Mouse (Mus musculus): Measurements from ENCODE around the gene Ankdd1b.
A peak's percentile ranks its signal among the peaks of the same experiment; 100 is the strongest.

The Ankdd1b gene

GRCm38 (mm10) chr13:96470957-96471356, at the start of gene Ankdd1b:
Gene Ankdd1b (minus strand): TSS chr13:96471198.
- DNase-seq (ENCODE audit: low spot score), result no peak

- no peak for DNase-seq (ENCODE audit: low spot score)
These were observed 46.3 kb upstream of the Ankdd1b start for GRCm38 (mm10) chr13:96517335-96517734.

GRCm38 (mm10) chr13:96516249-96516648, 45.3 kb upstream of the Ankdd1b start:
- DNase-seq (ENCODE audit: low spot score), result no peak

GRCm38 (mm10) chr13:96514154-96514942, 43.4 kb upstream of the Ankdd1b start:
- DNase-seq (ENCODE audit: low spot score), result no peak

DNA sequence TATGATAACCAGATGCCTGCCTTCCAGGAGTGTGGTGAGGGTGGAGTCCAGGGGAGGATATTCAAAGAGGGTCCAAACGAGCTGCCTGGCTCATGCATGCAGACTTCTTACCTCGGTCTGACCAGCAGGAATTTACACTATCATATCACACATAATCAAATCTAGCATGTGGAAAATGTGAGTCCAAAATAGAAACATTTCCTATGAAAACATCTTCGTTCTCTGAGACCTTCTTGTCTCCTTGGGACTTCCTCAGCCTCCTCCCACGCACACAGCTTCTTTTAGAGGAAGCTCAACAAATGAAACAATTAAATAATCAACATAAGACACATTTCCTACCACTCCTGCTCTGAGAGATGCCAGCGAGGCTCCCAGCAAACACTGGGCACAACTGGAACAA, 40.9 kb upstream of the Ankdd1b start:
- no peak for DNase-seq (ENCODE audit: low spot score)

- no peak for DNase-seq (ENCODE audit: low spot score)
These were observed 40.3 kb upstream of the Ankdd1b start for GRCm38 (mm10) chr13:96511262-96511661.

GRCm38 (mm10) chr13:96510635-96511034, 39.6 kb upstream of the Ankdd1b start:
- no peak for DNase-seq (ENCODE audit: low spot score)

- no peak for DNase-seq (ENCODE audit: low spot score)
These were observed 36.5 kb upstream of the Ankdd1b start for GRCm38 (mm10) chr13:96507541-96507940.

DNA sequence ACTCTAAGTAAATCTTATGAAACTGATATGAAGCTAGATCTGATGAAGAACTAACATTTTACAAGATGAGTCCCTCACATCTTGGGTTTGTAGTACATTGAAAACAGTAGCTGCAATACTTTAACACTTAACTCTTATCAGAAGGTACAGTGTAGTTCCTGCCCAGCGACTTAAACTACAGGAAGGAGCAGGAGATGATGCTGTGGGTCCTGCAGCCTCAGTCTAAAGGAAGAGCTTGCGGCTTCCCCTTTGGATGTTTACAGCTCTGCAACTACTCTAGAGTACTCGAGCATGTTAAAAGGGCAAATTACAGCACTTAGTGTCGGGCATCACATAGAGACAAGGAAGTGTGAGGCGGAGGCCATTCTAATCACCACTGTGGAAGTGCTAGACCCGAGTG, 35.3 kb upstream of the Ankdd1b start:
- no peak for DNase-seq (ENCODE audit: low spot score)

- no peak for DNase-seq (ENCODE audit: low spot score)
These were observed 34.7 kb upstream of the Ankdd1b start for GRCm38 (mm10) chr13:96505661-96506060.

DNA sequence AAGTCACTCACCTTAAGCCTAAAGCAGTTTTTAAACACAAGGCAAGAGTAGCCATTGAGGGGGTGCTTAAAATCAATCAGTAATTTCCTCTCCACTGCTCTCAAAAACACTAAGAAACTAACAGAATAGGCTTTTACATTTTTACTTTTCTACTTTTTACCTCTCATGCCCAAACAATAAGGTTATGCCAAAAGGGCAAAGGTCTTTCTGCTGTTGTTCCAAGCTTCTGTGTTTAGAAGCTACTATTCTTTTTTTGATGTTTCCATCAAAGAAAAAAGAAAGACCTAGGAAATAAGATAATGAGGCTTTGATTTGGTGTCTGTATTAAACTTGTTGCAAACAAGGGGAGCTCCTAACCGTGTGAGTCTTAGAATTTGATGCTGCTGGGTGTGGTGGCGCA, 28.9 kb upstream of the Ankdd1b start:
- no peak for DNase-seq (ENCODE audit: low spot score)

- DNase-seq (ENCODE audit: low spot score), result no peak
These were observed 25.6 kb upstream of the Ankdd1b start for GRCm38 (mm10) chr13:96496630-96497029.

DNA sequence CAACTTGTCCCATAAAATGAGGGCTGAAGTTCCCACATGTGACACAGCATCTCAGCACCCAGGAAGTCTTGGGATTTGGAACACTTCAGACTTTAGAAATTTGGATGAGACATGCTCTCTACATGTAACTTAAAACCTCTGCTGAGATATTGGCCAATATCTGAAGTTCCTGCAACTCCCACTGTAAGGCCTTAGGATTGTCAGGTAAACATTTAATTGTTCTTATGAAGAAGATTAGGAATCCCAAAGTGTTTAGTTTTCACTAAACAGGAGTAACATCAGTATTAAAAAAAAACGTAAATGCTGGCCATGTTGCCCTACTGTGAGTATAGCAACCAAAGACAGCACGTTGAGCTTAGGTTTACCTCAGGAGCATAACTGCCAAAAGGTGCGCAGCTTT, 19.4 kb upstream of the Ankdd1b start, which contains the start of gene Gm17622:
Gene Gm17622 (plus strand): TSS at position 301 of the 400 bp plus-strand sequence.
- no peak for DNase-seq (ENCODE audit: low spot score)

- no peak for DNase-seq (ENCODE audit: low spot score)
These were observed 17.0 kb upstream of the Ankdd1b start for GRCm38 (mm10) chr13:96487968-96488367.

DNA sequence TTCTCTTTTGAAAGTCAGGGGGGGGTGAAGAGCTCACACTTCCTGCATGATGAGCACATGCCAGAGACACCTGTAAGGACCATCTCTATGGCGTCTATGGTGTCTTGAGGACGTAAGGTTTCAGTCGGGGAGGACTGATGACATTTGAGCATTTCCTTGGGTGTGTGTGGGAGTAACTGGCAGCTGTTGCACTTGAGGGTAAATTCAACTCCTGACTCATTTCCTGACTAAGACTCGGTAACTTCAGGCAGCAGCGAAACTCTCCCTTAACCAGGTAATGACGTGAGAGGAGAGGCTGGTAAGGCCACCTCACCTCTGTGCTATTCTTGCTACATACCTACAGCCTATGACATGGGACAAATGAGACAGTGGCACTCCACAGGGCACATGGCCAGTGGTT, 16.2 kb upstream of the Ankdd1b start:
- DNase-seq (ENCODE audit: low spot score), result no peak

DNA sequence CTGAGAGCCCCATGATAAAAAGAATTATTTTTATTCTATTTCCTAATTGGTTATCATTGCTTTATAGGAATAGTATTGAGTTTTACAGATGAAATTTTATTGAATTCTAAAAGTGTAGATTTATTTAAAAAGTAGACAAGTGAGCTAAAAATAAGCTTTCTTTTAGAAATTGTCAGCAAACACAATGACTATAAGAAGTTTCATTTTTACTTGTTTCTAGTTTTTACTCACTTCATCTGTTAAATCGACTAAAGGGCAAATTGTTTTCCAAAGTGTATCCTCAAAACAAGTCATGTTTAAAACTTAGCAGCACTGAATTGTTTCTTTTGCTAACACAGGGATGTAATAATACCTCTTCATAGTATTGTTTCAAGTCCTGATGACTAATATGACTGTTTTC, 8.0 kb upstream of the Ankdd1b start:
- no peak for DNase-seq (ENCODE audit: low spot score)

DNA sequence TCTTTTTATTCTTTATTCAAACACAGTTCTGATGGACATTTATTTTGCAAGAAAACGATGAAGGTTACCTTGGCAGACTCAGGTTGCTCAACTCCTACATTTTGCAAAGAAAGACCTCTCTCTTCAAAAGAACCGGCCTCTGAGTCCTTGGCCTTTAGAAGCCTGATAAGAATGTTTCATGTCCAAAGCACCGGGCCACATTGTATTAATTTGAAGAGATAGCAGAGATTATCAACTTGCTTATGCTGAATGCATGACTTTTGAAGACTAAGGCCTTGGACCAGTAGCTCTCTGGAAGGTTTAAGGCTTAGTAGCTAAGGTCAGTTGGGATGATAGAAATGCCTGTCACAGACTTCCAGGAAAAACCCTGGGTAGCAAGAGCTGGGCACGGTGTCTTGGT, 6.2 kb upstream of the Ankdd1b start:
- DNase-seq (ENCODE audit: low spot score), result no peak

GRCm38 (mm10) chr13:96470556-96470955, 442 bp downstream of the Ankdd1b start:
- no peak for DNase-seq (ENCODE audit: low spot score)

- no peak for DNase-seq (ENCODE audit: low spot score)
These were observed 2.3 kb downstream of the Ankdd1b start for GRCm38 (mm10) chr13:96468678-96469077.

DNA sequence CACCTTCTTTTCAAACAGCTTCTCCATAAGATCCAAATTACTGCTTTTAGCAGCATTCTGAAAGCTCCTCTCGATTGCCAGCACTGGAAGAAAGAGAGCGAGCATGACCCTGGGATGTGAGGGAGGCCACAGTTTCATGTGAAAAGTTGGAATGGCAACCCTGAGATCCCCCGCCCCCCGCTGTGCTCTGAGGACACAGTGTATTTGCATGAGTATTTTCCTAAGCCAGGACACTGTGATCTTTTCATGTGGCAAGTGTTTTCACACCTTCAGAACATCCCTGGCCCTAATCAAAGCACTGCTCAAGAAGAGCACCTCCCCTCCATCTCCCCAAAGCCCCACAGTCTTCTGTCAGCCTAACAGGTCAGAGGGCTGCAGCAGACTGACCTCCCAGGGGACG, 5.7 kb downstream of the Ankdd1b start:
- peak; percentile 2 for DNase-seq (ENCODE audit: low spot score)

- DNase-seq (ENCODE audit: low spot score), result no peak
These were observed 8.4 kb downstream of the Ankdd1b start for GRCm38 (mm10) chr13:96462644-96463043.

DNA sequence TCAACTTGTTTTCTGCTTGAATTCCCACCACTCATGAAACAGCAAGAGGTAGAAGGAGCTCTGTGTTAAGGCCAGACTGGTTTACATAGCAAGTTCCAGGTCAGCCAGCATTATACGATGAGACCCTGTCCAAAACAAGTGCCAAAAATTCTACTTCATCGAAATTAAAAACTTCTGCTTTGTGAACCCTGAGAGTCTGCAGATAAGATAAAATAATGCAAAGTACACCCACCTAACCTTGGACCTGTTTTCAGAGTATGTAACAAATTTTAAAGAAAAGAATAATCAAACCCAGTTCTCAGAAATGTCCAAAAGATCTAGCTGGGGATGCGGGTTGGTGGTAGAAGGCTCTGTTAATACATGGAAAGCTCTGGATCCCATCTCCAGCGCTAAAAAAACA, 12.4 kb downstream of the Ankdd1b start:
- DNase-seq (ENCODE audit: low spot score), result no peak

GRCm38 (mm10) chr13:96458018-96458417, 13.0 kb downstream of the Ankdd1b start:
- no peak for DNase-seq (ENCODE audit: low spot score)

GRCm38 (mm10) chr13:96457566-96457965, 13.4 kb downstream of the Ankdd1b start:
- DNase-seq (ENCODE audit: low spot score), result no peak

Data from retina, embryonic 14.5 days (tissue).